Mouse (Mus musculus) lung, embryonic 16.5 days (tissue): ENCODE data around the gene Synpo2. TPM values are rescaled to one million over a fixed set of nuclear protein-coding genes. Genes with fewer than 3 reads are reported as not detected.

Experiments
- ATAC-seq: fragments of 200-750 bp; cut with Nextera tagmentation; 2 replicates; pipeline ENCODE4 v1.8.0; 2017; ENCODE audit warnings: low read depth, mild to moderate bottlenecking, moderate library complexity
- H3K27ac ChIP-seq: fragments of 300-500 bp; sonication (generic); 2 replicates; pipeline ENCODE4 v1.5.1; 2014; ENCODE audit warnings: mild to moderate bottlenecking, control low read depth, low read length
- H3K27me3 ChIP-seq: fragments of 300-500 bp; sonication (generic); 2 replicates; pipeline ENCODE4 v1.6.1; 2014; ENCODE audit warnings: low read depth, low read length, mixed read lengths; ENCODE audit not compliant: control insufficient read depth, insufficient read depth
- H3K36me3 ChIP-seq: fragments of 300-500 bp; sonication (generic); 2 replicates; pipeline ENCODE4 v1.6.1; 2014; ENCODE audit warnings: low read length; ENCODE audit not compliant: control insufficient read depth, insufficient read depth
- H3K4me1 ChIP-seq: fragments of 300-500 bp; sonication (generic); replicated peaks from 2 replicates; pipeline ENCODE4 v1.6.1; 2014; ENCODE audit warnings: low read length, mixed read lengths; ENCODE audit not compliant: control insufficient read depth, insufficient read depth
- H3K4me2 ChIP-seq: fragments of 300-500 bp; sonication (generic); 2 replicates; pipeline ENCODE4 v1.6.1; 2014; ENCODE audit warnings: low read depth, low read length, control low read depth
- H3K4me3 ChIP-seq: fragments of 300-500 bp; sonication (generic); 2 replicates; pipeline ENCODE4 v1.5.1; 2014; ENCODE audit warnings: mild to moderate bottlenecking, low read length, control low read depth
- H3K9ac ChIP-seq: fragments of 300-500 bp; sonication (generic); 2 replicates; pipeline ENCODE4 v1.6.1; 2014; ENCODE audit warnings: low read length, control low read depth
- H3K9me3 ChIP-seq: fragments of 300-500 bp; sonication (generic); 2 replicates; pipeline ENCODE4 v1.6.1; 2016; ENCODE audit warnings: low read length; ENCODE audit not compliant: control insufficient read depth
- WGBS: fragments of 180-500 bp; shearing (Covaris S2); extraction: QIAGEN DNeasy Blood & Tissue Kit; methylation state at CpG from one replicate; pipeline ENCODE4 v1.1.7; 2014; 5-methylcytosine and 5-hydroxymethylcytosine counted together
- polyA plus RNA-seq: library from polyadenylated mRNA; unstranded; fragments of >200 nt; fragmentation: Nextera tagmentation; extraction: Ambion mirVana; gene quantifications from 2 replicates; pipeline ENCODE4 v1.2.1, GENCODE M21; 2015

Synpo2 gene
- polyA plus RNA-seq, 1 experiment from 2014 or later = 12.1 TPM

DNA sequence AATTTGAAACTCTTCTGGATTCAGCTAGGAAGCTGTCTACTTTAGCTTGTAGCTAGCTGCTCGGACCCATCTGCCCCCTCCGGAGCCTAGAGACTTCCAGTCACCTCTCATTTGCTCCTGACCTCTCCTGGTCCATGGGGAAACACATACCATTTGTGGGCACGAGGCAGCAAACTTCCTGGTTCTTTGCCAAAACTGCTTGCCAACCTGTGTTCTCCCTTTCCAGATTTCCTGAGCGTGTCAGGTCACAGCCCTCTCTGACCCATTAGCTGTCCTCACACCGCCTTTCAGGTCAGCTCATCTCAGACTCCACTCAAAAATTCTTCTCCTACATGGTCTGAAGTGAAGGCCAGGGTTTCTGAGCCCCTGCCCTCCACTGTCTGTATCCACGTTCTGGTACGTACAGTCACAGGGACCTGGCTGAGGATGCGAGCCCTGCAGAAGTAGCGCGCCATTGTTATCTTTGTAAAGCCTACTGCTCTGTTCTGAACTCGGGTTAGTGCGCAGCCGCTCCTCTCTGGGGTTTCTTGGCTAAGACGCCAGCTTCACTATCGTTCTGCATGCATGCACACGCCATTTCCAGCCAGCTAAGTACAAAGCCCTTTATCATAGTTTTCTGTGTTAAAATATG, 150.0 kb downstream of the Synpo2 start:
- no peaks in the 10 kb centered on the region for H3K27me3 ChIP-seq
- H3K9me3 ChIP-seq = no peaks in the 10 kb centered on the region
- H3K4me2 ChIP-seq = no peak overlapping the region
- no peak overlapping the region for H3K4me3 ChIP-seq
- no peaks in the 10 kb centered on the region for H3K36me3 ChIP-seq
- H3K27ac ChIP-seq = no peak overlapping the region
- no peak overlapping the region for H3K9ac ChIP-seq
- ATAC-seq = 0 out of 2 replicates have a peak, but pooled peaks have one; percentile 17
- no peaks in the 10 kb centered on the region for H3K4me1 ChIP-seq
- whole genome bisulfite sequencing = 79% methylated on average over 16 of the region's 16 CpGs

DNA sequence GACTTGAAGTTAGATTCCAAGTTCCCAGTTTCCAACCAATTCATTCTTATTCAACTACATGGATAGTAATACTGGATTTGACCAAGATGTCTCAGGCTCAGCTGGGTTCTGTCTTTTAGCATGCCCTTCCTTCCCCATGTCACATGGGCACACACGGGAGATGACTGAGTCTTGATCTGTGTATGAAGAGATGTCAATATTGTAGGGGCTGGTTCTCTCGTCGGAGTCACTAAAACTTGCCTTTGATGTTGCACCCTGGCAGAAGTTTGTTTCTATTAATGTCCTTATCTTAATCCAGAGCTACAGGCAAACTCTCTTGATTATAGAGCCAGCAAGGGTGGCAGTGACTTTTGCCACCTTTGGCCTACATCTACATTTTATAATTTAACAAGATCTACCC, 154.3 kb downstream of the Synpo2 start:
- H3K27ac ChIP-seq = no peak overlapping the region

DNA sequence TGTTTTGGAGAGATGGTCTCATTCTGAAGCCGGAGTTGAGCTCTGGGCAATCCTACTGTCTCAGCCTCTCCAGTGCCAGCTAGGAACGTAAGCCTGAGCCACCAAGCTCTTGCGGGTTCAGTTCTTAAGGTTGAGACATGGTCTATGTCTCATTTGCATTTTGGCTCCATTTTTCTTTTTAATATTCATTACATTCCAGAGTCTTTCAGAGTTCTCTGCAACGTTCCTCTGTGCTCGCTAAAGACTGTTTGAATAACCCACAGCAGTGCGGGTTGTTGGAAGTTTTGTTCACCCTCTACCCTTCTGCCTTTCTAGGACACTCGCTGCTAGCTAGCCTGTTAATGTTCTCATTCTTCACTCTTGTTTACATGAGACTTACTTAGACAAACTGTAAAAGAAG, 155.0 kb downstream of the Synpo2 start:
- H3K36me3 ChIP-seq = no peaks in the 10 kb centered on the region
- no peak overlapping the region for H3K27ac ChIP-seq
- ATAC-seq = no peak
- H3K4me2 ChIP-seq = no peak overlapping the region
- 0 out of 2 replicates have a peak, but pooled peaks cover 3% of the 10 kb centered on the region for H3K4me1 ChIP-seq
- H3K9ac ChIP-seq = no peak overlapping the region
- no peaks in the 10 kb centered on the region for H3K9me3 ChIP-seq
- H3K4me3 ChIP-seq = no peak overlapping the region
- no peaks in the 10 kb centered on the region for H3K27me3 ChIP-seq
- 41% methylated on average over 7 of the region's 7 CpGs for WGBS

More for the DNA sequence above, 154.3 kb downstream of the Synpo2 start:
- Histone ChIP-seq H3K4me1 (0 out of 2 replicates have a peak, but pooled peaks cover 3% of the 10 kb centered on the region), H3K9me3 (no peaks in the 10 kb centered on the region), H3K27me3 (no peaks in the 10 kb centered on the region), H3K36me3 (no peaks in the 10 kb centered on the region), H3K9ac (no peak overlapping the region), H3K4me3 (no peak overlapping the region), H3K4me2 (no peak overlapping the region)
- no peak for ATAC-seq
- WGBS = 54% methylated on average over 3 of the region's 3 CpGs

DNA sequence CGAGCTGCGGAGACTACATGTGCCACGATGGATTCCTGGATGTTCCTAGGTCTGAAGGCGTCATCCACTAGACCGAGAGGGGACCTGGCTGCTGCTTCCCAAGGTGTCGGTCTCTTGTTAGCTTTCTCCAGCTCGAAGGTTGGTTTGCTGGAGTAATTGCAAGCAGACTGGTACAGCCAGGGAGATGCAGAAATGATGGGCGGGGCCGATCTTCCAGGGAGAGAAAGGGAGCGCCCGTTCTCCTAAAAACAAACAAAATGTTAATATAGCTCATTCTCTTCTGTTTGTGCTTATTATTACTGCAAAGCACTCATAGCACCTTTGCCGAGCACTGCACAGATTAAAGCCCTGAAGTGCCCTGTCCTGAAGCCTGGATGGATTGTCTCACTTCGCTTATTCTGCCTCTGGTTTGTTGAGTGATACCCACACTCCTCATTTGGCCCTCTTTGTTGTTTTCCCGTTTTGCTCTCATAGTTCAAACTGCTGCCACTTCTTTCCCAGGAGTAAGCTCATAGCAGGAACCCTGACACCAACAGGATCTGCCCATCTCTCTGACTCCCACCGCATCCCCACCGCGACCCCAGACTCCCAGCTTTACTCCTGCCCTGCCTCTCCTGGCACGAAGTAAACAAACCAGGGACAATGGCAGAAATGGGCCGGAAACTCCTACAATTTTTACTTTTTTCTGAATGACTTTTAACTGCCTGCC, 155.8 kb downstream of the Synpo2 start:
- H3K4me3 ChIP-seq = no peak overlapping the region
- H3K36me3 ChIP-seq = no peaks in the 10 kb centered on the region
- 64% methylated on average over 19 of the region's 19 CpGs for WGBS
- no peak overlapping the region for H3K9ac ChIP-seq
- H3K4me2 ChIP-seq = no peak overlapping the region
- no peaks in the 10 kb centered on the region for H3K27me3 ChIP-seq
- no peaks in the 10 kb centered on the region for H3K9me3 ChIP-seq
- H3K4me1 ChIP-seq = 0 out of 2 replicates have a peak, but pooled peaks cover 3% of the 10 kb centered on the region
- no peak overlapping the region for H3K27ac ChIP-seq
- no peak for ATAC-seq

DNA sequence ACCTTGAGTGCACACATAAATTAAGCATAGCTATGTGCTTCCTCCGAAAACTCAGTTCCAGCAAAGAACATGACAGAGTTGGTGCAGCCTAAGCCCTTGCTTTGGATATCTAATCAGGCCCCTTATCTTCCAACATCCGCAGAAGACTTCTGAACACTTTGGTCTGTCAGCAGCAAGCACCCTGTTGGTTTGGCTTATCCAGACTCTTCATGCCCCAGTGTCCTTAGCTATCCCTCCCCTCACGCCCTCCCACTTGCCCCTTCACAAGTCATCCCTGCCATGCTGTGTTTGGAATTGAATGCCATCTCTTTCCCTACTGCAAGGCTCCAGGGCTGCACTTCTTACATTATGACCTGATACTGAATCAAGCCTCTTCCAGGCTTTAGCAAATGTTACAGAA, 160.2 kb downstream of the Synpo2 start:
- no peak overlapping the region for H3K9ac ChIP-seq
- no peak overlapping the region for H3K4me2 ChIP-seq
- H3K4me1 ChIP-seq = 0 out of 2 replicates have a peak, but pooled peaks cover 3% of the 10 kb centered on the region
- ATAC-seq = no peak
- 65% methylated on average over 3 of the region's 3 CpGs for WGBS
- no peaks in the 10 kb centered on the region for H3K36me3 ChIP-seq
- H3K27ac ChIP-seq = no peak overlapping the region
- H3K9me3 ChIP-seq = no peaks in the 10 kb centered on the region
- H3K4me3 ChIP-seq = no peak overlapping the region
- no peaks in the 10 kb centered on the region for H3K27me3 ChIP-seq

DNA sequence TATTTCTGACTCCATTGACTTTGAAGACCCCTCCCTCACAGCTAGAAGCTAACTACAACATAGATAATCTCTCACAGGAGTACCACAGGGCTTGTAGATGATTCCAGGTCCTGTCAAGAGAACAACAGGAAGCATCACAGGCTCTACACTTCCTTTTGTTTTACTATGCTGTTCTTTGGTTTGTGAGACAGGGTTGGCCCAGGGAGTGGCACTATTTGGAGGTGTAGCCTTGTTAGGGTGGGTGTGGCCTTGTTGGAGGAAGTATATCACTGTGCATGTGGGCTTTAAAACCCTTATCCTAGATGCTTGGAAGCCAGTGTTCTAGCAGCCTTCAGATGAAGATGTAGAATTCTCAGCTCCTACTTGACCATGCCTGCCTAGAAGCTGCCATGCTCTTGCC, 160.9 kb downstream of the Synpo2 start:
- H3K27me3 ChIP-seq = no peaks in the 10 kb centered on the region
- no peaks in the 10 kb centered on the region for H3K9me3 ChIP-seq
- H3K27ac ChIP-seq = no peak overlapping the region
- no peak overlapping the region for H3K4me3 ChIP-seq
- no peak for ATAC-seq
- H3K9ac ChIP-seq = no peak overlapping the region
- H3K36me3 ChIP-seq = no peaks in the 10 kb centered on the region
- H3K4me1 ChIP-seq = no peaks in the 10 kb centered on the region
- no peak overlapping the region for H3K4me2 ChIP-seq

DNA sequence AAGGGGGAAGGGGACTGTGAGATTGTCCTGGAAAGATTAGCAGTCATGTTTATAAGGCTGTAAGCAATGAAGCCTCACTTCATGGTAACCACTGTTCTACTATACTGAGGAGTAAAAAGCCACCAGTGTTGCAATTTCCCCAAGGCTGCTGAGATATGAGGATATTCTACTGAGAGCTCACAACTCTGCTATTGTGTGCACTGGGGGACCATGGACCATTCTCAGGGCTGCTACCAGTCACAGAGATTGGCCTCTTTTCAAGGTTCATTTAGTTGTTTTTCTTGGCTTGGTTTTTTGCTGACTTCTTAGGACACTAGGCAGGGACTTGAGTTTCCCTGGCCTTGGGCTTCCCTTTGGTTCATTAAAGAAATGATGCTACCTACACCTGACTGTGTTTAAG, 162.6 kb downstream of the Synpo2 start:
- no peak overlapping the region for H3K4me2 ChIP-seq
- H3K36me3 ChIP-seq = no peaks in the 10 kb centered on the region
- no peak overlapping the region for H3K27ac ChIP-seq
- H3K4me1 ChIP-seq = no peaks in the 10 kb centered on the region
- no peak overlapping the region for H3K9ac ChIP-seq
- H3K4me3 ChIP-seq = no peak overlapping the region
- no peaks in the 10 kb centered on the region for H3K27me3 ChIP-seq
- H3K9me3 ChIP-seq = no peaks in the 10 kb centered on the region
- no peak for ATAC-seq

DNA sequence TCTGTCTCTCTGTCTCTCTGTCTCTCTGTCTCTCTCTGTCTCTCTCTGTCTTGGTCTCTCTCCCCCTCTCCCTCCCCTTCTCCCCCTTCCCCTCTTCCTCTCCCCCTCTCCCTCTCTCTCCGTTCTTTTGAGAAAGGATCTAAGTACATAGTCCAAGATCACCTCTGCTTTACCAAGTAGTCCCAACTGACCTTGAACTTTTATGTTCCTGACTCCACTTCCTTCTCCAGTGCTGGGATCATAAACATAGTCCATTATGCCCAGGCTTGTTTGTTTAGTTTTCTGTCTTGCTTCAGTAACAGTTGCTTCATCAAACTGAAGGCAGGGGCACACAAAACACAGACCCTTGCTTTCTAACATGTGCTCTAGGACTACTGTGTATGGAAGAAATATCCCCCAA, 163.5 kb downstream of the Synpo2 start:
- Histone ChIP-seq H3K4me1 (no peaks in the 10 kb centered on the region), H3K9ac (no peak overlapping the region), H3K27me3 (no peaks in the 10 kb centered on the region), H3K36me3 (no peaks in the 10 kb centered on the region), H3K4me3 (no peak overlapping the region), H3K27ac (no peak overlapping the region), H3K9me3 (no peaks in the 10 kb centered on the region), H3K4me2 (no peak overlapping the region)
- WGBS = no CpG with 5 or more reads among the region's 1 CpGs
- no peak for ATAC-seq

DNA sequence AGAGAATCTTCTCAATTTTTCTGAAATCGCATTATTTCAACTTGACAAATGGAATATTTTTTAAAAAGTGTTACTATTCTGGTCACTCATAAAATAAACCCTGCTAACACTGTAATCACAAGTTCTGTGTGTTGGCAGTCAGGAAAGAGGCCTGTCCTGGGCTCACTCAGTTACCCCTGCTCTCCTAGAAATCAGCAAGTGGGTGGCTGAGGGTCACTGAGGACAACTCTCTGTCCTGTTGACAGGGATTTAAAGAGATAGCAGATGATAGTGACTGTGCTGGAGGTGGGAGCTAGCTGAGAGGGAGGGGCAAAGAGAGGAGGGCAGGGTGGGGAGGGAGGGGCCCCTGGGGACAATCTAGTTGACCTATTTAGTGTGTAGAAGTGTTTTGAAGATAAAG, 165.0 kb downstream of the Synpo2 start:
- WGBS = 82% methylated on average over 1 of the region's 1 CpGs
- H3K9me3 ChIP-seq = no peaks in the 10 kb centered on the region
- no peak for ATAC-seq
- H3K27me3 ChIP-seq = no peaks in the 10 kb centered on the region
- no peak overlapping the region for H3K4me2 ChIP-seq
- no peak overlapping the region for H3K9ac ChIP-seq
- H3K4me3 ChIP-seq = no peak overlapping the region
- H3K4me1 ChIP-seq = no peaks in the 10 kb centered on the region; the same call in 1 of the 2 replicates
- no peaks in the 10 kb centered on the region for H3K36me3 ChIP-seq
- no peak overlapping the region for H3K27ac ChIP-seq
